Mouse (Mus musculus) ovary, postnatal 36 days (tissue): ENCODE data around the gene Pck2.

Experiments used
- DNase-seq: peaks from one replicate; pipeline ENCODE4 v3.0.0; 2022; ENCODE audit warnings: low spot score, mixed read lengths

Gene Pck2

DNA sequence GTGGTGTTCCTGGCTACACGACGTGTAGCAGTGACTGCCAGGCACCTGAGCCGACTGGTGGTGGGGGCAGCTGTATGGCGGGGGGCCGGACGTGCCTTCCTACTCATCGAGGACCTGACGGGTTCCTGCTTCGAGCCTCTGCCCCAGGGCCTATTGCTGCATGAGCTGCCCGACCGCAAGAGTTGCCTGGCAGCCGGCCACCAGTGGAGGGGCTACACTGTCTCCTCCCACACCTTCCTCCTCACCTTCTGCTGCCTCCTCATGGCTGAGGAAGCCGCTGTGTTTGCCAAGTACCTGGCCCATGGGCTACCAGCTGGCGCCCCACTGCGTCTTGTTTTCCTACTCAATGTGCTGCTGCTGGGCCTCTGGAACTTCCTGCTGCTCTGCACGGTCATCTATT is 36.3 kb downstream of the Pck2 start:
- no peak for DNase-seq

DNA sequence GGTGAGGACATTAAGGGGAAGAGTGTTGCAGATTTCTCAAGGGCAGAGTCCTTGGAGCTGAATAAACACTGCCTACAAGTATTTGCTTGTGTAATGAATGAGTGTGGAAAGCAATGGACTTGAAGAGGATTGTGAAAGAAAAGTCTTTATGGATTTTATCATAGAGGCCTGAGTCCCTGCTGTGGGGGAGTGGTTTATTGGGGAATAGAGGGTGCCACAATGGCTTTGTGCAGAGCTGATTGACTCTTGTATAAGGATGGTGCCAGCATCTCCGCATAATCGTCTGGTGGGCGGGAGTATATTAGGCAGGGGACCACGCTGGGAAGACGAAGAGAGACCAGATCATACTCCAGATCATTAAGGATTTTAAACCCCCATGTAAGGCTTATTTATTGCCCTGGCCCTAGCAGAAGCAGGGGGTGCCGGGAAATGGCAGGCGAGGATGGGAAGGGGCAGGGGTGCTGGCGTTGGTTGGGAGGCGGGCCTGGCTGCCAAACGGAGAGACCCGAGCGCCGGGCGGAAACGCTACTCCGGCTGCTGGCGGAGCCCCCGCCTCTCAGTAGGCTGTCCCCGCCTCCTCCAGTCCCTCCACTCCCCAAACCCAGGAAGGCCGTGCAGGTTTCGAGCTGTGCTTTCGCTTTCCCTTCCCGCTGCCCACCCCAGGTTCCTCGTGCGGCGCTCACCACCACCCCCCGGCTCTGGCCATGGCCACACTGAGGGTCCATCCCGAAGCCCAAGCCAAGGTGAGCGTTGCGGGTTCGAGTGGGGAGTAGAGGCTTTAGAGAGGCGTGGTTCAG is 38.0 kb downstream of the Pck2 start, which contains the start of gene Psme1:
Psme1 (plus strand) TSS at position 253 of the 797 bp plus-strand sequence.
- DNase-seq = peak; percentile 84

DNA sequence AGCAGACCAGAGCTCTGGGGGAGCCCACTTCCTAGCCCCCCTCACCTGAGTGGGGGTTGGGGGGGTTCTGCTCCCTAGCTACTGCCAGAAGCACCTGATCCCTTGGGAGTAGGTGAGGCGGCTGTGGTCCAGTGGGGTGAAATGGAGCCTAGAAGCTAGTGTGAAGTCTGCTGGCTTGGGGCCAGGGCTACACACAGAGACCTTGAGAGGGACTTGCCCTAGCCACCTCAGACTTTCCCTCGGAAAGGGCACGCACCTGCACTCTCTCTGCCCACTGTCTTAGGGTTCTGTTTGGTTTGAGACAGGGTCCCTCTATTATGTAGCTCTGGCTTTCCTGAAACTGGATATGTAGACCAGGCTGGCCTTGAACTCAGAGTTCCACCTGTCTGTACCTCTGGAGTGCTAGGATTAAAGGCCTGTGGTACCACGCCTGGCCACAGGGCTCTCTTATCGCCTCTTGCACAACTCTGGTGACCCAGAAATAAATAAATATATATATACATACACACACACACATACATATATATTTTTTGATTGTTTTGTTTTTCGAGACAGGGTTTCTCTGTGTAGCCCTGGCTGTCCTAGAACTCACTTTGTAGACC is 38.7 kb downstream of the Pck2 start:
- DNase-seq = peak; percentile 69

DNA sequence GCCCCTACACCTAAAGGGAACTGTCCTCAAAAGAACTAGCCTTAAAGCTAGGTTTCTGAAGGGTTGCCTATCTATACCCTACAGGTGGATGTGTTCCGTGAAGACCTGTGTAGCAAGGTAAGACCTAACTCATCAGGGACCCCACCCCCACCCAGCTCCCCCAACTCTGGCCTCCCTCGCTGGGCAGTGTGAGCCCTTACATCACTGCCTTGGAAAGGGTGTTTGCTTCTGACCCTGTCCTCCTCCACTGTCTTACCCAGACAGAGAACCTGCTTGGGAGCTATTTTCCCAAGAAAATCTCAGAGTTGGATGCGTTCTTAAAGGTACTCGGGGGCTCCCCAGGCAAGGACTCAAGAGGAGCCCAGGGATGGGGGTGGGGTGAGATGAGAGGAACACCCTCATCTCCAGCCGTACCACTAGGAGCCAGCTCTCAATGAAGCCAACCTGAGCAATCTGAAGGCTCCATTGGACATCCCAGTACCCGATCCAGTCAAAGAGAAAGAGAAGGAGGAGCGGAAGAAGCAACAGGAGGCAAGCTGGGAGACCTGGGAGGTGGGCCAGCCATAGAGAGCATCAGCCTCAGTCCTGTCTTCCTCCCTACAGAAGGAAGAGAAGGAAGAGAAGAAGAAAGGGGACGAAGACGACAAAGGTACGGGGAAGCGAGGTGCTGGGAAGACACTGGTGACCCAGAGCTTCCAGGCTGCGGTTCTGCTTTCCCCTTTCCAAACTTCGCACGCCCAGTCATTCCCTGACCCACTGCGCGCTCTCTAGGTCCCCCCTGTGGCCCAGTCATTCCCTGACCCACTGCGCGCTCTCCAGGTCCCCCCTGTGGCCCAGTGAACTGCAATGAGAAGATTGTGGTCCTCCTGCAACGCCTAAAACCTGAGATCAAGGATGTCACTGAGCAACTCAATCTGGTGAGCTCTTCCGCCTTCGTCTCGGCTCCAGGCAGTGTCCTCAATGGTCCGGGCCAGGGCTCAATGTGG is 39.7 kb downstream of the Pck2 start:
- DNase-seq = no peak

DNA sequence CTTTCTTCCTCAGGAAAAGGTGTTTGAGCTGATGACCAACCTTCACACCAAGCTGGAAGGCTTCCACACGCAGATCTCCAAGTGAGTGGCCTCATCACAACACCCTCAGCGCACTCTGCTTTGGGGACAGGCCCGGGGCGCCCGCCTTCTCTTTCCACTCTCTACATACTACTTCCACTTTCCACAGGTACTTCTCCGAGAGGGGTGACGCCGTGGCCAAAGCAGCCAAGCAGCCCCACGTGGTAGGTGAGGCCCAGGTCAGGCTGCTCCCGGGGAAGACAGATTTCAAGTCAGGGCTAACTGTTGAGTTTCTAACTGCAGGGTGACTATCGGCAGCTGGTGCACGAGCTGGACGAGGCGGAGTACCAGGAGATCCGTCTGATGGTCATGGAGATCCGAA is 40.7 kb downstream of the Pck2 start:
- DNase-seq = no peak

DNA sequence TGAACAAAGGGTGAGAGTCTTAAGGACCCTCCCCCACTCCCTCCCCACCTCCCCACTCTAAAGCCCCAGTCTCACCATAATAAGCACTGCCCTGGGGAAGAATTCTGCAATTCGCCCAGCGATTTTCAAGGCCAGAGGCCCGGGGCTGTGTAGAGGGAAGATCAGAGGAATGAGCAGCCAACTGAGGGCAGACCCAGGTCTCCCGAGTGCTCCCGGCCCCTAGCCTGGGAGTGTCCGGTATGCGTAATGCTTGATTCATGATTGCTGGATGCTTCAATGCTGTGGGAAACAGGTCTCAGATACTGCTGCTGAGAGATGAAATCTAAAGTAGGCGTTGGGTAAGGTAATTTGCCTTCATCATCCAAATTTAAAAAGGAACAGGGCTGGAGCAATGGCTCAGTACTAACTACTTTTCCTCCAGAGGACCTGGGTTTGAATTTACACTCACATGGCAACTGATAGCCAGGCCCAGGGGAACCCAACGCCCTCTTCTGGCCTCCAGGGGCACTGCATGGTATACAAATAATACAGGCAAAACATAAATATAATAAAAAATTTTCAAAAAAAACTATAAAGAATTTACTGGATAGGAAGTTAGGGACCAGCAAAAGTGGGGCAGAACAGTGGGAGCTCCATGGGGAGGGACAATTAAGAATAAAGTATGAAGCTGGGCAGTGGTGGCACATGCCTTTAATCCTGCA is 42.1 kb downstream of the Pck2 start:
- DNase-seq = no peak

DNA sequence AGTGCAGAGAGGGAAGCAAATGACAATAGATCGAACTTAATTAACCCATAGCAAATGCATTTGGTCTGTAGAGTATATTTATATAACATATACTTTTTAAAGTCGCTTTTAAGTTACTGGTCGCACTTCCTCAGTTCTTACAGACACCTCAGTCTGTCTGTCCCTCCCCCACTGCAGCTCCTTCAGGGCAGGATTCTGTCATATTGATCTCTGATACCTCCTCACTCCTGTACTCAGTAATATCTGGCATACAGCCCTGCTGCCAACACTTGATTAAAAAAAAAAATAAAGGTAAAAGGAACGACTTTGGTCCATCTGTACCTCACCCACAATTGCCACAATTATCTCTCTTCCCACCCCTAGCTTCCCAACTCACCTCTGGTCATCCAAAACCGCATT is 44.2 kb downstream of the Pck2 start:
- DNase-seq = no peak

DNA sequence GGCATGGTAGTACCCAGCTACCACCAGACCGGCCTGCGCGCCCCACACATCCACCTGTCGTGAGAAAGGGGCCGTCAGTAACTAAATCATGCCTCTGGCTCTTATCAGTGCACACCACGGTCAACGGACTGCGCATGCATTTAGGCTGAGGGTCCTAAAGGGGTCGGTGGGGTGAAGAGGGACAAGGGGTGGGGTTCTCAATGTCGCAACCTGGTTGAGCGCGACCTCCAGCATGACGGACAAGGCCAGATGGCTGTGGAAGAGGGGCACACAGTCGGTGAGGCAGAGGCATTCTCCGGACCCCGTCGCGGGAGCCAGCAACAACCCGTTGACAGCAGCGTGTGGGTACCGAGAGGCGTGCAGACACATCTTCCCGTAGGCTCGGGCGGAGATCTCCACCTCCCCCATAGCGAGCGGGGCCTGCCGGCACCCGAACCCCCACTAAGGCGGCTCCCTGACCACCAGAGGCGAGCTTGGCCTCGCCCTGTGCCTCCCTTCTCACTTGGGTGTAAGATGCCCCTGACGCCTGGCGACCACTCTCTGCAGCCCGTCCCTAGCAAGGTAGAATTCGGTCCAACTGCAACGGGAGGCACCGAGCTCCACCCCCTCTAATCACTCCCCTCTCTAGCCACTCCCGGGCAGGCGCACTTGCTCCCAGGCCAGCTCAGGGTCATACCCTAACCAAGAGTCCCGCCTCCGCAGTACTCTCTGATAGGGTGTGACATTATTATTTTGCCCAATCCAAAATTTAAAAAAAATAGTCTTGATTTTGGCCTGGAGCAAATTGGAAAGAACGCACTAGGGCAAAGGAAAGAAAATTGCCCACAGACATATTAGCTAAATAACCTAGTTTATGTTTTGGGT is 44.9 kb downstream of the Pck2 start, which contains the start of gene Emc9:
Emc9 (minus strand) TSS at position 601 of the 864 bp plus-strand sequence.
- DNase-seq = peak; percentile 82

DNA sequence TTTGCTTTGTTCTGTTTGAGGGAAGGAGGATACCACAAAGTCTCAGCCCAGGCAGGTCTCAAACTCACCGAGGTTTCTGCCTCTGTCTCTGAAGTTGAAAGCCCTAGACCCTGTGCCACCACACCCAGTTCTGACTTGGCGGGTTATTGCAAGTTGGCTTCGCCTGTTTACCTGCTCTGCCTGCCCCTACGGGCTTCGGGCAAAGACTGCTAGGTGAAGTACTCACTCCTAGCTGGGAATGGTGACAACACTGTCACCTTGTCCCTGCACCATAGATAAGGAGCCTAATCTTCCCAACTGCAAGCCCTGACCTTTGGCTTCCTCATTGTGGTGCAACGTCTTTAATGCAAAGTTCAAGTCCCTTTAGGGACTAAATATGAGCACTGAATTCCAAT is 45.5 kb downstream of the Pck2 start:
- no peak for DNase-seq

DNA sequence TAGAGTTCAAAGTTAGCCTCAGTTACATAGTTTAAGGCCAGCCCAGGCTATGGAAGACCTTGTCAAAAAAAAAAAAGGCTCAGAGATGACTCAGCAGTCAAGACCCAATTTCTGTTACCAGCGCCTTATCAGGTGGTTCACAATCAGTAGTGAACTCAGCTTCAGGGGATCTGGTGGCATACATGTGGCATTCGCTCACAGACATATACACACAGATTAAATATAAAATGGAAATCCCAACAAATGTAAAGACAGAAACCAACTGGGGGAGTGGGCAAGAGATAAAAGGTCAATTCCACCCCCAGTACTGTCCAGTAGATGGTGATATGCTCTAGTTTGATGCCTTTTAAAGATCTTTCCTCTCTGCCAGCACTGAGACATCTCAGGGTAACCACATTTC is 46.1 kb downstream of the Pck2 start:
- DNase-seq = no peak

DNA sequence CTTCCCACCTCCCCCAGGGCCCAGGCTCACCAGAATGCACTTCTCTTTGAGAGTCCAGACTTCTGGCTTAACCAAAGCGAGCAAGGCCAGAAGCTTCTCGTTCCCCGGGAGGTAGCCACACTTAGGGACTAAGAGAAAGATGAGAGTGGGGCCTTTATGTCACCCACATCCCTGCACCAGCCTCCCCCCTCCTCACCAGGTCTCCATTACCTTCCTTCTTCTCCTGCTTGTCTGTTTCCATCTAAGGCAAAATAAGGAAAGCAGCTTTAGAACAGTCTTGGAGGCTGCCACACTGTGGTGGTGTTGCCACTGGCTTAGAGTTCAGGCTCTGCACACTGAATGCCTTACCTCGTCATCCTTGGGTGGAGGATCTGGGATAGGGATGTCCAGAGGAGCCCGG is 49.2 kb downstream of the Pck2 start:
- DNase-seq = no peak

DNA sequence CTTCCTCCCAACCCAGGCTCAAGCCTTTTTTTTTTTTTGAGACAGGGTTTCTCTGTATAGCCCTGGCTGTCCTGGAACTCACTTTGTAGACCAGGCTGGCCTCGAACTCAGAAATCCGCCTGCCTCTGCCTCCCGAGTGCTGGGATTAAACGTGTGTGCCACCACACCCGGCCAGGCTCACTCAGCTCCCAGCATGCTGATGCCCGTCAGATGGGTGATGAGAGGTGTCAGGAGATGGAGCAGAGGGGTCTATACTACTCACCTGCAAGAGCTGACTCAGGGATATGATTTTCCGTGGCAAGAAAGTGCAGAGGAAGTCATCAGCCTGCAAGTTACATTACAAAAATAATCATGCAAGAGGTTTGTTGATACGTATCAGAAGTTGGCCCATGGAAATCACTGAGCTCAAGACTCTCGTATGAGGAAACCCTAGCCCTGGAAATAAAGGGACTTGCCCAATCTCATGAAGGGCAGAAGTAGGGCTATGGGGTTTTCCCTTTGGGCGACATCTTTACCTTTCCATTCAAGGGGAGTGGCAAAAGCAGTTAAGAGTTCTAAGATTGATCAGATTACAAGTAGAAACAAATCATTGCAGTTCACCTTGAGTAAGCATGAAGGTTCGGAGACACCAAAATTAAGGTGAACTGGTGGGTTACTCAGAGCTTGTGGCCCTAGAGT is 49.8 kb downstream of the Pck2 start:
- no peak for DNase-seq

DNA sequence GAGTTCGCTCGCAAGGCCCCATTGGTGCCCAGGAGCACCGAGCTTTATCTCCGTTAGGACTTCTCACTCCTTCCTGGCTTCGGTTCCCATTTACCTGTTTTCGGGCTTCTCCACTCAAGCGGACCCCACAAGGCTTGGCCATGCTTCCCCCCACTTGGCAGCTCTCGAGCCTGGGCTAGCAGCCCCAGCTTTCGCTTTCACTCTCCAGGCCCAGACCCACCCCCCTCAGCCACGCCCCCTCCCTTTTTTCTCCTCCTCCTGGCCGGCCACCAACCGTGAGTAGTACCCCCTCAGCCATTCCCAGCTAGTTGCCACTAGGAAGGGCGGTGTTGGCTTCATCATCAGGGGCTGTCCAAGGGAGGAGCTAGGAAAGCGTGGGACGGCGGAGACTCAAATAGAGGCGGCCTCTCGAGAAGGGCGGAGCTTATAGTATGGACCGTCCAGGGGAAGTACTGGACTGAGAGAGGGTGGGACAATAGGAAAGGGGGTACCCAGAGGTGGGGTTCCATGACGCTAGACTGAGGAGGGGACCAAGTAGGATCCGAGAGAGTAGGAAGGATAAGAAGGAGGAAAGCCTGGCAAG is 50.8 kb downstream of the Pck2 start, which contains the start of gene Psme2:
Psme2 (minus strand) TSS at position 366 of the 583 bp plus-strand sequence.
- DNase-seq = peak; percentile 89

DNA sequence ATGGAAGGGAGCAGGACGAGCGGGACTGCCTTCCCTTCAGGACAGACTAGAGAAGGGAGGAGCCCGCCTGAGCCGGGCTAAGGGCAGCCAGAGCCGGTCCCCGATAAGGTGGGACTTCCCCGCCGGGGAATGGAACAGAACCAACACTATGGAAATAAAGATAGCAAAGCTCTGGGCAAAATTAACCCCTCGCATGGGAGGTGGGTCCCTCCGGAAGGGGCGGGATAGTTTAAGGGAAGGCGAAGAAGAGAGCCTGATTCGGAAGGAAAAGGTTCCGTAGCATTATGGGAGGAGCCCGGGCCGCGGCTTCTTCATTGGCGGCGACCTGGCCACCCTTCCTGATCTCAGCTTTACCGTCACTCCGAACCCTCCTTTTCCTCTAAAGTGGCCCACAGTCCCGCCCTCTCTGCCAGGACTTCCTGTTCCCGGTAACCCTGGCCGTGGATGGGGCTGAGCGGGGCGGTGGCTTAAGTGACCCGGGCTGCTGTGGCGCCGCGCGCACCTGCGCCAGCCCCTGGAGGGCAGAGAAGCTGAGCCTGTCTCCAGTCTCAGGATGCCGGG is 51.3 kb downstream of the Pck2 start, which contains the start of gene Rnf31:
Rnf31 (plus strand) TSS at position 378 of the 561 bp plus-strand sequence.
- DNase-seq = peak; percentile 91

DNA sequence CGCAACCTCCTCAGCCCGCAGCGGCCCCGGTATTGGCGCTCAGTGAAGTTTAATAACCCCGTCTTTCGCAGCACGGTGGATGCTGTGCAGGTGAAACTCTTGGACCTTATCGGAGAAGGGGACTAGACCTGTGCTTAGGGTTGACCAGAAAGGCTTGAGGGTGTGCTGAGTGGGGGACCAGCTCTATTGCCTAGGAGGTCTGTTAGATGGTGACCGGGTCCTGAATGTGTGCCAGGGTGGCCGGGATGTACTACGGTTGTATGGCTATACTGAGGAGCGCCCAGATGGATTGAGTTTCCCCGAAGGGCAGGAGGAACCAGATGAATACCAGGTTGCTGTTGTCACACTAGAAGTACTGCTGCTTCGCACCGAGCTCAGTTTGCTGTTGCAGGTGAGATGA is 52.2 kb downstream of the Pck2 start:
- no peak for DNase-seq

DNA sequence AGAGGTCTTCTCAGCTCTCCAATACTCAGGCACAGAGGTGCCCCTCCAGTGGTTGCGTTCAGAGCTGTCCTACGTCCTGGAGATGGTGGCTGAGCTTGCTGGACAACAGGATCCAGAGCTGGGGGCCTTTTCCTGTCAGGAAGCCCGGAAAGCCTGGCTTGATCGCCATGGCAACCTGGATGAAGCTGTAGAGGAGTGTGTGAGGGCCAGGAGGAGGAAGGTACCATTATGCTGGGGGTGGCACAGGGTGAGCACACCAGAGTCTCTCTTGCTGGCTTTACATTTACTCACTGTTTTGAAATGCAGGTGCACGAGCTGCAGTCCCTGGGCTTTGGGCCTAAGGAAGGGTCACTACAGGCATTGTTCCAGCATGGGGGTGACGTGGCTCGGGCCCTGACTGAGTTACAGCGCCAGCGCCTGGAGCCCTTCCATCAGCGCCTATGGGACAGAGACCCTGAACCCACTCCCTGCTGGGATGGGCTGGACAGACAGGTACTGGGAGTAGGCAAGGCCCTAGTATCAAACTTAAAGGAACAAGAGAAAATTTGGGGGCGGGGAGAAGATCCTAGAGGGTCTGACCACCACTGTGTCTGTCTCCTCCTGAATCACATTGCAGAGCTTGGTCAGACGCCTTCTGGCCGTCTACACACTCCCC is 56.1 kb downstream of the Pck2 start:
- no peak for DNase-seq

DNA sequence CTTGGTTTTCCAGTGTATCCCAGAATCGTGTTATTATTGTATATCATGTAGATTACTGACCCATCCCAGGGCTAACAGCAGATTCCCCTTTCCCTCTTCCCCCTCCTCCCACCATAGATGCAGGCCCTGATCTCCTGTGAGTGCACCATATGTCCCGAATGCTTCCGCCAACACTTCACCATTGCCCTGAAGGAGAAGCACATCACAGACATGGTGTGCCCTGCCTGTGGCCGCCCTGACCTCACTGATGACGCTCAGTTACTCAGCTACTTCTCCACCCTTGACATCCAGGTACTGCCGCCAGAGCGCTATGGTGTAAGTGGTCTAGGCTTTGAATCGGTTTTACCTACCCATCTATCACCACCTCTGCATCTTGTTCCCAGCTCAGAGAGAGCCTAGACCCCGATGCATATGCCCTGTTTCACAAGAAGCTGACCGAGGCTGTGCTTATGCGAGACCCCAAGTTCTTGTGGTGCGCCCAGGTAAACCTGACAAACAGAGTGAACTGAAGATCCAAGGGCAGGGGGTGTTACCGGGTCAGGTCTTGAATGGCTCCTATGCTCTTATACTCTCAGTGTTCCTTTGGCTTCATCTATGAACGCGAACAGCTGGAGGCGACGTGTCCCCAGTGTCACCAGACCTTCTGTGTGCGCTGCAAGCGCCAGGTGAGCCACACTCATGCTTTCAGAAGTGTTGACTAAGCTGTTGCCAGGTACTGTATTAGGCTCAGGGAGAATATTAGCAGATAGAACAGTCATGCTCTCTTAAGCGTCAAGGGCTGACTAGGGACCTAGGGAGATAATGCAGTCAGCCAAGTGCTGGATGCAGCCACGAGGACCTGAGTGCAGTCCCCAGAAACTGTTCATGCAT is 58.7 kb downstream of the Pck2 start:
- DNase-seq = no peak
